Mouse (Mus musculus) right cerebral cortex, postnatal 4 days (tissue): ENCODE measurements around the gene Acot7.

Experiments
- DNase-seq: peaks from one replicate; pipeline ENCODE4 v3.0.0-alpha.2; 2022

The Acot7 gene

DNA sequence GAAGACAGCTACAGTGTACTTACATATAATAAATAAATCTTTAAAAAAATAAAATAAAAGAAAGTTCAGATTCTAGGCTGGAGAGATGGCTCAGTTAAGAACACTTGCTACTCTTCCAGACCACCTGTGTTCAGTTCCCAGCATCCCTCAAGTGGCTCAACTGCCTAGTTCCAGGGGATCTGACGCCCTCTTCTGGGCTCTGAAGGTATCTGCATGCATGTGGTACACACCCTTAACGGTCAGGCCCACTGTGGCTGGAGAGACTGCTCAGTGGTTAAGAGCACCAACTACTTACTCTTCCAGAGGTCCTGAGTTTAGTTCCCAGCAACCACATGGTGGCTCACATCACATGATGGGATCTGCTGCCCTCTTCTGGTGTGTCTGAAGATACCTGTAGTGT lies 100.0 kb downstream of the Acot7 start:
- DNase-seq, result no peak

- no peak for DNase-seq
These were observed 101.1 kb downstream of the Acot7 start for GRCm38 (mm10) chr4:152278986-152279385.

GRCm38 (mm10) chr4:152281601-152282000 lies 103.7 kb downstream of the Acot7 start:
- no peak for DNase-seq

DNA sequence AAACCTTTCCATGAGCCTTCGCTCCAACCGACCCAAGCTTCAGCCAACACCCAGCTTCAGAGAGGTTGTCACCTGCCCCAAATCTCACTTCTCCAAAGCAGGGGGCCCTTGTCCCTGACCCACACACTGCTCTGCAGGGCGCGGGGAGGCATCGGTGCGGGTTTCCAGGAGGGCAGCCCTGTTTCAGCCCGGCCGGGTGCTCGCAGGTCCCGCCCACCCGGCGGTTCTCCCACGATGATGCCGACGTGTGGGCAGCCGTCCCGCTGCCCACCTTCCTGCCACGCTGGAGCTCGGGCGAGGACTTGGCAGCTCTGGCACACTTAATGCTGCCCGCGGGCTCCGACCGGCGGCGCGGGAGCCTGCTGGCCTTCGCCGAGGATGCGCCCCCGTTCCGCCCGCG lies 104.8 kb downstream of the Acot7 start:
- no peak for DNase-seq

- peak; percentile 89 for DNase-seq
These were observed 105.4 kb downstream of the Acot7 start for GRCm38 (mm10) chr4:152283186-152283950.

- peak; percentile 33 for DNase-seq
These were observed 107.6 kb downstream of the Acot7 start for GRCm38 (mm10) chr4:152285505-152285904.

DNA sequence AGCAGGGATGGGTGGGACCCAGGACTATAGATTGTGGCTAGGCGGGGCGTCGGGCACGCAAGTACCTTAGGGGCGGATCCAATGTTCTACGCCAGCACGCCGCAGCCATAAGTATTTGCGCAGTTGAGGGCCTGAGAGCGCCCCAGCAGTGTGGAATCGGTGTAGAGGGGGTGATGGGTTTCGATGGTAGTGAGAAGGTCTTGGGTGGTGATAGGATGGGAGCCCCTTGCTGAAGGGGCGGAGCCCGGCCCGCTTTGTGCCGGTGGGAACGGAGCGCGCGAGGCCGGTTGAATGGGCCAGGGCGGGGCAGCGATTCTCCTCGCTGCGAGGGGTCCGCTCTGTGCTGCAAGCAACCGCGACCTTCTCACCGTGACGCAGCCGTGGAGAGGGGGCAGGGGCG lies 108.2 kb downstream of the Acot7 start:
- DNase-seq, result peak; percentile 40

DNA sequence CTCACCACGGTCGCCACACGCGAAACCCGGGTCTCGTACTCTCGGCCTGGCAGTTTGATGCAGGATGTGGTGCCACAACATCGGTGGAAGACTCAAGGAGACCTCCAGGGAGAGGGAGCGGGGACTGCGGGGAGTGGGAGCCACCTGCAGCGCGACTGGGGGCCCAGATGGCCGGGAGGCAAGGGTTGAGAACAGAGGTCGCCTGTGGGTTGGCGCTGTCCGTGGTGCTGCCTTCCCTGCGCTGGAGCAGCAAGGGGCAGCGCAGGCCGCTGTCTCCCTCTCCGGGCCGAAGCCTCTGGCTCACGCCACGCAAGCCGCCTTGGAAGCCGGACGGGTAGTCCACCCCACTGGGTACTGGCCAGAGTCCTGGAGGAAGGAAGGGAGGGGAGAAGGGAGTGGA lies 109.0 kb downstream of the Acot7 start:
- peak; percentile 49 for DNase-seq

- no peak for DNase-seq
These were observed 109.6 kb downstream of the Acot7 start for GRCm38 (mm10) chr4:152287317-152288120.

DNA sequence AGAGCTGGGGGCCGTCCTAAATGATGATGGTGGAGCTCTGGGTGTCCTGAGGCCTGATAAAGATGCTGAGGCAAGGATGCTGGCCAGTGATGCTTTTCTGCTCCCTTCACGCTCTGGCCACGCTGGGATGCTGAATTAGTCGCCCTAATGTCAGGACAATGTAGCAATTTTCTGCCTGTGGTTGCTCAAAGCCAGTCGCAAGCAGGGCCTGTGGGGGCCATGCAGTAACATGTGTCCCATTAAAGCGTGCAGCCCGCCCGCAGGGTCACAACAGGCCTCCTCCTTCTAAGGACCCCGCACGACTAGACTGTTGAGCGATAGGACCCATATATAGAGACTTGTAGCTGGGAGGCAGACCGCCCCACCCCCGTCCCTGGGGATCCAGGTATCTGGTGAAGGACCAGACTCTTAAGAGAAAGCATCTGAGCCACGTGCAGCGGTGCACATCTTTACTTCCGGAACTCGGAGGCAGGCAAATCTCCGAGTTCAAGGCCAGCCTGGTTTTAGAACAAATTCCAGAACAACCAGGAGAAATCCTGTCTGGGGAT lies 110.5 kb downstream of the Acot7 start:
- DNase-seq, result no peak

DNA sequence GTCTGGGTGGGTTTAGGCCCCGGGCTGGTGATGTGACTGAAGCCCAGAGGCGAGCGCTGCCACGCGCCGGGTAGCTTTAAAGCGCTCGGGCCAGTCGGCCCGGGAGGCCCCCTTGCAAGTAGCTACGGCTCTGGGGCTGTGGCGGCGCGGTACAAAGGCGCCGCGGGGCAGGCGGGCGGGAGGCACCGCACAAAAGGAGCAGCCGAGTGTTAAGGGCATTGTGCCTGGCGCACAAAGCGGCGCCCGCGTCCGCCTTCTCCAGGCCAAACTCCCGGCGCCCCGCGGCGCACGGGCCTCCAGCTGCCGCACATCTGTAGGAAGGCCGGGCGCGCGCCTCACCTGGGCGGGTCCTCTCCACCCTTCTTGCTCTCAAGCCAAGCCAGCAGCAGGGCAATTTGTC lies 112.5 kb downstream of the Acot7 start:
- DNase-seq, result no peak

GRCm38 (mm10) chr4:152290991-152291390 lies 113.1 kb downstream of the Acot7 start:
- DNase-seq, result no peak

GRCm38 (mm10) chr4:152291562-152291961 lies 113.6 kb downstream of the Acot7 start, which contains the start of gene Hes3:
TSS of gene Hes3 (minus strand) at chr4:152291662.
- no peak for DNase-seq

- no peak for DNase-seq
These were observed 114.3 kb downstream of the Acot7 start for GRCm38 (mm10) chr4:152292102-152292765.

GRCm38 (mm10) chr4:152294188-152294929 lies 116.4 kb downstream of the Acot7 start:
- DNase-seq, result no peak

DNA sequence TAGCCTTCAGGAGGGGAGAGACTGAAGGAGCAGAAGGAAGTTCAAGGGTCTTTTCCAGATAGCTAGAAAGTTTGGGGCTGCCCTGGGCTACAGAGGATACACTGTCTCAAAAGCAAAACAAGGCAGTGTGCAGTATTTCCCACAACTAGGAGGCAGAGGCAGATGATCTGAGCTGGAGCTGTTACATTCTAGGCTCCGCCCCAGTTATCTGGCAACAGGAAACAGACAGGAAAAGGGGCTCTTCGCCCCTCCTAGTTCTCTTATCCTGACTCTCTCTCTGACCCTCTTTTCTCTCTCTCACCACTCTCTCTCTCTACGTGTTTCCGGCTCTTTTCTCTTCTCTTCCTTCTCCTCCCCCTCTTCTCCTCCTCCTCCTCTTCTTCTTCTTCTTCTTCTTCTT lies 118.0 kb downstream of the Acot7 start:
- DNase-seq, result no peak

DNA sequence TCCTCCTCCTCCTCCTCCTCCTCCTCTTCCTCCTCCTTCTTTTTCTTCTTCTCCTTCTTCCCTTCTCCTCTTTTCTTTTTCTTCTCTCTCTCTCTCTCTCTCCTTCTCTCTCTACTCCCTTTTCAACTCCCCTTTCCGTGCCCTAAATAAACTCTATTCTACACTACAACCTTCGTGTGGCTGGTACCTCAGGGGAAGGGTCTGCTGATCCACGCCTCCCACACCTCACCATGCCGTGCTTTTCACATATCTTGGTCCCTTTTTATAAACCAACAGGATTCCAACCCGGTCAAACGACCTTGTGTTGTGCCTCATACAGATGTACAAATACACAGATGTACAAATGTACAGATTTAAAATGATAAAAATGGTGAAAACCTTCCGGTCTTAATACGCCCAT lies 118.4 kb downstream of the Acot7 start:
- DNase-seq, result no peak

- DNase-seq, result peak; percentile 100
These were observed 119.2 kb downstream of the Acot7 start, which contains the start of gene Icmt for GRCm38 (mm10) chr4:152296874-152297861. TSS of gene Icmt (plus strand) at chr4:152297227.

DNA sequence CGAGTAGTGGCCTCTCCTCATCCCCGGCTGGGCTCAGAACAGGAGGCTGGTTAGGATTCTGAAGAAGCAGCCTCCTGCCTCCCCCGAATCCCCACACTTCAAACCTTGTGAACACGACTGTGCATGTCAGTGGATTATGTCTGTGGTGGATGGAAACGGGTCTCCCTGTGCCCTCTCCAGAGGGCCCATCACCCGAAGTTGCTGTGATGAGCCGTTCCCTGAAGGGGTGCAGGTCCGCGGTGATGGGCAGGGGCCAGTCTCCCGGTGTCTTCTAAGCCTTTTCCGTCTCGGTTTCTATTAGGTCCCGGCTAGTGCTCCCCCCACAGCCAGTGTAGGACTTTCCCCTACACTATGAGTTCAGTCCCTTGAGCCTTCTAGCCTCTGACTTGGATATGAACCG lies 120.9 kb downstream of the Acot7 start:
- DNase-seq, result no peak

DNA sequence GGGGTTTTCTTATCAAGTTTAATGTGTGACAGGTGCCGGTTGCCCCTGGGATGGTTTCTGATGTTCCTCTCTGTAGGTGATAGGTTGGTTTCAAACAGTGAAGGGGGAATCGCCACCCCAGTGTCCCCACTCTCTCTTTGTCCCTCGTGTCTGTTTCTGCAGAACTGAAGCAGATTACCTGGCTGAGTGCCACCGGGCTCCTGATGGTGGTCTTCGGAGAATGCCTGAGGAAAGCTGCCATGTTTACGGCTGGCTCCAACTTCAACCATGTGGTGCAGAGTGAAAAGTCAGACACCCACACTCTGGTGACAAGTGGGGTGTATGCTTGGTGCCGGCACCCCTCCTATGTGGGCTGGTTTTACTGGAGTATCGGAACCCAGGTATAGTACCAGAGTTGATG lies 122.4 kb downstream of the Acot7 start:
- DNase-seq, result peak; percentile 48

- no peak for DNase-seq
These were observed 124.1 kb downstream of the Acot7 start for GRCm38 (mm10) chr4:152302012-152302411.
